Mouse (Mus musculus) spleen, adult 12 weeks (tissue): ENCODE data around the gene Ap5m1.

Experiments
- DNase-seq: peaks from one replicate; pipeline ENCODE4 v3.0.0; 2022; ENCODE audit warnings: low spot score

Gene Ap5m1

DNA sequence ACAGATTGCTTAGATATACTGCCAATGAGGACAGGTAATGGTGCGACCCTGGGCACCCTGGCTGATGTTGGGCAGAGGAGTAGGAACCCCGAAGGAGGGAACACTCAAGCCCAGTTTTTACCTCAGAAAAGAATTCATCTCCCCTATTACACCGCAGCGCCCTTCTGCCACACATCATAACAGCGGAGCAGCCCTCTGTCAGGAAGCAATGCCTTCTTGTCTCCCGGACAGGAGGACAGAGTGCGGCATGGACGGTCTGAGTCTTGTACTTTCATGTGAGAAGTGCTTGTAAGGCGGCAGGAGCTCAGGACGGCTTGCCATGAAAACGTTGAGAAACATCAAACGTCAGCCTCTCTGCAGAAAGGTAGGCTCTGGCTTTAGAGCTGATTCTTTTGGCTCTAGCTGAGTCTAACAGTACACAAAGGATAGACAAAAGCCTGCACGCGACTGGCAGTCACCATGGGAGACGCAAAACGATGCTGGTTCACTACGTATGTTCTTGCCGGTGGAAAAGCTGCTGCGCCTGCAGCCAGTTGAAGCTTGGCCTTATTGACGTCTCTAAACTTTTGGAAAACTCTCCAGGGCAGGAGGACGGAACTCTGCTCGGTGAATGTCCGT is 61.4 kb downstream of the Ap5m1 start:
- DNase-seq = no peak

DNA sequence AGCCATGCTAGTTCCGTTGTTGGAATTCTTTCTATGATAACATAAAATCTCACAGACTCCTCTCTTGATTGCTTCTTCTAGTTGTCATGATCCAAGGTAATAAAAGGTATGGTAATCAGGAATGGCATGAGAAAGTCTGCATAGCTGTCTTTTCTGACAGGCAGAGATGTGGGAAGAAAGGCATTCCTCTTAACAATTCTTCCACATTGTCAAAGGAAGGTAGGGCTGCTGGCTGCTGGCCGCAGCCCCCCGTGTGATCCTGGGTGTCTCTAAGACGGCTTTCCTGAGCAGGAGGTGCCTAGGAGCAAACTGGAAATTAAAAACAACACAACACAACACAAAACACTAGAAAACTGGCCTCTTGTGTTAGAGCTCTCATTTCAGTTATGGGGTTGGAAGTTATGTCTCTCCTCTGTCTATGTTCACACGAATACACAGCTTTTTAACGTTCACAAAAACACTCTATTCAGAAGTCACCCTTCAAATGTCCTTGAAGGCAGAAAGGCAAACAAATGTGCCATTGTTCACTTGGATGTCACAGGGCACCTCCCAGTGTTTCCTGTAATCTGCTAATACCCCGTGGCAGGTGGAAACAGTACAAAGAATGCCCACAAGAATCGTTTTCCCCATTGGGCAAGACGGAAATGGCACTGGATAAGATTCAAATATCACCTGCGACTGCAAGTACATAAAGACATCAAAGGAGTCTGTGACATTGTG is 62.8 kb downstream of the Ap5m1 start:
- DNase-seq = no peak

GRCm38 (mm10) chr14:49132391-49132790 is 66.5 kb downstream of the Ap5m1 start:
- no peak for DNase-seq

GRCm38 (mm10) chr14:49138171-49138570 is 72.3 kb downstream of the Ap5m1 start:
- no peak for DNase-seq

GRCm38 (mm10) chr14:49140756-49141155 is 74.9 kb downstream of the Ap5m1 start:
- DNase-seq = no peak
